Mouse (Mus musculus) urinary bladder, postnatal 14 days (tissue): Measurements from ENCODE around the gene Pbp2.

ENCODE experiments used
- DNase-seq: peaks from one replicate; pipeline ENCODE4 v3.0.0; 2021; ENCODE audit warnings: low spot score

The Pbp2 gene

DNA sequence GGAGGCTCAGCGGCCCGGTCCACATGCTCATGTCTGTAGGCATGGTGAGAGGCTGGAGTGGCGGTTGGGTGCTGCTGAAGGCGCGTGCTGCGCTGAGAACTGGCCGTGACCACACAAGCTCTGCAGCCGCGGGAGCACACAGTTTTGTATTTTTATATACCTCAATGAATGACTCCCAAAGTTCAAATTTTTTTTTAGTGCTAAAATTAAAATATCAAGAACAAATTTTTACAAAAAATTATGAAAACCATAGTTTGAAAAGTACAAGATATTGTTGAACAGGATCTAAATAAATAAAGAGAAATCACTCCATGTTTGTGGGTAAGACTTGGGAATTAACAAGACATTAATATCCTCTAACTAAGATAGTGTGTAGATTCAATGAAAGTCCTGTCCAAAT, at the start of gene Pbp2:
TSS of gene Pbp2 (minus strand) at position 101 of the 400 bp plus-strand sequence.
- no peak for DNase-seq

DNA sequence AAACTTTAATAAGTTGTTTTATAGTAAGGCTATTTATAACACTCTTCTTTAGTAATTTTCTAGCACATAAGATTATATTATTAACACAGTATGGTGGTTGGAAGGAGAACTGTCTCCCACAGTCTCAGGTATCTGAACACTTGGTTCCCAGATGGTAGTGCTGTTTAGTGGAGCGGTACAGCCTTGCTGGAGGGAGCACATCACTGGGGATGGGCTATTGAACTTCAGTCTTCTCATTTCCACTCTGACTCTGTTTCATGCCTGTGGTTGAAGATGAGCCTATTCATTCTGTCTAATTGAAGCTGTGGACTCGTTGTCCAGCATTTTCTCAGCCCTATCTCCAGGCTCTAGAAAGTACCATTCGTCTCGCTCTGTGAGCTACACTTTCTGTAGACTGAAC, 44.7 kb upstream of the Pbp2 start:
- no peak for DNase-seq

DNA sequence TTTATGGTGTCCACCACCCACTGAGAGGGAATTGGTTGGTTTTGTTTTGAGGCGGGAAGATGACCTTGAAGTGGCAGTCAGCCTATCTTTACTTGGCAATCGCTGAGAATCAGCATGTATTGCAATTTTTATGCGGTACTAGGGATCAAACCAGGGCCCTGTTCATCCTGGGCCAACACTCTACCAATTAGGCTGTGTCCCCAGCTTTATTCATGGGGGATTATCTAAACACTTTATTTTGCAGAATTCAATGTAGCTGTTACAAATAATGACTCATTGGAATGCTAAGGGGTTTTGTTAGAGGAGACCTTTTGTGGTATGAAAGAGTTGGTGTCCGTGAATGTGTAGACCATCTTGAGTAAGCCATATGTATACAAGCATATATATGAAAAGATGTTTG, 42.3 kb upstream of the Pbp2 start:
- no peak for DNase-seq

GRCm38 (mm10) chr6:135351638-135352302, 41.6 kb upstream of the Pbp2 start:
- DNase-seq, result peak; percentile 65

- no peak for DNase-seq
Measured at GRCm38 (mm10) chr6:135341076-135341378, 30.8 kb upstream of the Pbp2 start.

DNA sequence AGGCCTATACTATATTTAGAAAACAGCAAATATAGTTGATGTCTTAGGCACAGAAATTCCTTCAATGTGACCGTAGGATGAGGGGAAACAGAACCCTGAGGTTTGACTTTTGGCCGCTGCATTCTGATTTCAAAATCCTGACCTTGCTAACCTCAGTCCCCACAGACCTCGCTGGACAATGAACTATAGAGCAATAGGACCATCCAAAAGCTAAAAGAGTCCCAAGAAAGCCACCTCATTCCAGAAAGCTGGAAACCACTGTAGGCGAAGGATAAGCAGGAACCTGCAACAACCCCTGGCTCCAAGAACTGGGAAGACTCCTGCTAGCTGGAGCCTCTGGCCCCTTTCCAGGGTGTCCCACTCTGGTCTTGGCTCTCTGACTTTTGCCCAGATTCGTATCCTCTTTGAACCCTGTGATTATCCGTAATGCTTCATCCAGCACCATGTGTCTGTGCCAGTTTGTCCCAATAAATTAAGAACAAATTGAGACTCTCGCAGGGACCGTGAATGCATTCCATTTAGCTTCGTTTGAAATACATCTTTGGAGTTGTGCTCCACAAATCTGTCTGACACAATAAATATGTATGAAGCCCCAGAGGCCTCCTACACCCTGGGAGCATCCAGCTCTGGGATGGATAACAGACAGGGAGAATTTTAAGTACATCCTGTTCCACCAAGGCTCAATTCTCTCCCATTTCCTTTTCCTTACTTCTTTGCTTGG, 30.3 kb upstream of the Pbp2 start:
- no peak for DNase-seq

DNA sequence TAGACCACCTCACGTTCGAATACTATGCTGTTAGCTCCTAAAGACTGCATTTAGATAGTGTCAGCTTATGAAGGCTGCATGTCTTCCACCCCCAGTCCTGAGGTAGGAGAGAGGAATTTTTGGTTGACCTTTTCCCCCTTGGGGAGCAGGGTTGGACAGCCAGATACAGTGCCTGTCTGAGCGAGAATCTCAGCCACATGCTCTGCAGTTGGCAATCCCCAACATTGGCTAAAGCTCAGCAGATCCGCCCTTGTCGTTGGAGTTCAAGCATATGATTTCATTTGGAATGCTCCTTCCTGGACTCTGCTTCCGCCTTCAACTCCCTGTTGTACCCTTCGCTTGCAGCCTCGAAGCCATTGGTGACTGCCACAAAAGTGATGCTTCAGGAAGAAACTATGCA, 26.2 kb upstream of the Pbp2 start:
- no peak for DNase-seq

DNA sequence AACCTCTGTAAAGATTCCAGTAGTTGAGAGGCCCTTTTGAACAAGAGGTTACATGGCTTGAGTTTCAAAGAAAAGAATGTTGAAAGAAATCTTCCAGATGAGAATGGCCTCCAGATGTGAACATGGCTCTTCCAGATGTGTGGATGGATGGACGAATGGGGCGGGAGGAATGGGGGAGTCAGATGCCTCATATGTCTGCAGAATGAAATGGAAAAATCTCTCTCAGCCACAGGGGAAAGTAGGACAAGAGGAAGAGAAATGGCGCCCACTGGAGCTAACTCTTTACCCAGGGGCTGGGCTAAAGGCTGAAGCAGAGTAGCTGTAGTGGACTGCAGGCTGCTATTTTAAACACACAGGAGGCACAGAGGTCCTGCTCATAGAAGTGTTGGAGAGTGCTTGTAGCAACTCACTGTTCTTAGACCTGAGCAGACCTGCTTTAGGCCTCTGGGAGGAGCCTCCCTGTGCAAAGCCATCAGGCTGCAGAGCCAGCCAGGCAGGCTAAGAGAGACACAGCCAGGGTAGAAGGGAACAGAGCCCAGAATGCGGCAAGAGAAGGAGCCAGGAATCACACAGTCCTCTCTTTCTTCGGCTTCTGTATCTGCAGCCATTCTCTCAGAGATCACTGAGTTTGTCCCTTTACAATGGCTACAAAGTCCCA, 23.9 kb upstream of the Pbp2 start:
- peak; percentile 53 for DNase-seq

GRCm38 (mm10) chr6:135332737-135333281, 22.6 kb upstream of the Pbp2 start:
- DNase-seq, result no peak

- no peak for DNase-seq
Measured at GRCm38 (mm10) chr6:135331916-135332315, 21.7 kb upstream of the Pbp2 start.

GRCm38 (mm10) chr6:135326847-135327246, 16.6 kb upstream of the Pbp2 start:
- DNase-seq, result no peak

GRCm38 (mm10) chr6:135324686-135325300, 14.6 kb upstream of the Pbp2 start:
- DNase-seq, result peak; percentile 34

- DNase-seq, result no peak
Measured at GRCm38 (mm10) chr6:135324111-135324510, 13.9 kb upstream of the Pbp2 start.

DNA sequence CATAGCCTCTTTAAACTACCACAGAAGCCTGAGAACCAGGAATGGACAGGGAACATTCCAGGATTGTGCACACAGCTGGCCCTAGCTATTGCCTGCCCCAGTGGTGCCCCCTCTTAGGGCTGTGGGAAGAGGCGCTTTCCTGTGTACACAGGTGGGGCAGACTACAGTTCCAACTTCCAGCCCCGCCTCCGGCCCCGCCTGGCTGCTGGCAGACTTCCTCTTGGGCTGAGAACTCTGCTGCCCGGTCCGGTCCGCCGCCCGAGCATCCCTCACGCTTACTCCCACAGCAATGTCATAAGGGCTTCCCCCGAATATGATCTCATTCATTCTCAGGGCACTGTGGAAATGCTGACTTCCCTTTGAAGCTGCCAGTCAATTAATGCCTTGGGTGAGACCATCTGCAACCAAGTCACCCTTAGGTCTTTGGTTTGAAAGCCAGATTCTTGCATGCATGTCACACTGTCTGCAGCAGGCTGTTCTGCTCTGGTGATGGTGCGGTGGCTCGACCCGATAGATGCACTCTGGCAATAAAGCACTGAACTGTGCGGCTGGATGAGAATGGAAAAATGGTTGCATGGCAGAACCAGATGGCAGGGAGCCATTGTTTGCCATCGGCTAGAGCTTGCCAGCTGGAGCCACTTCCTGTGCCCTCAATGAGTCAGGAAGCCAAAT, 13.2 kb upstream of the Pbp2 start:
- DNase-seq, result peak; percentile 85

DNA sequence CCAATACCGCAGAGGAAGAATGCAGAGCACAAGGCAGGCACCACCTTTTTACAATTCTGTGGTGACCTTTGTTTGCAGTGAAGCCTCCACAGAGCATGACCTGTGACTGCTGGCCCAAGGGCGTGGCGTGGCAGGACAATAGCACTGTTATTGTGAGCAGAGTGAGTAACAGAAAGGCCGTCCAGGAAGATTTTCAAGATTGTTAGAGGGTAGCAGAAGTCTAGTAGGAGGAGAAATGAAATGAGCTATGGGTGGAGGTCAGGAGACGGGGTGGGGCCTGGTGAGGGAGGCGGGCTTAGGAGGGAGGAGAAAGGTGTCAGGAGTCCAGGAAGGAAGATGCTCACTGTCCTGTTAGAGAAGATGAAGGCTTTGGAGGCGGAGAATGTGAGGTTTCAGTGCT, 12.5 kb upstream of the Pbp2 start:
- peak; percentile 39 for DNase-seq

DNA sequence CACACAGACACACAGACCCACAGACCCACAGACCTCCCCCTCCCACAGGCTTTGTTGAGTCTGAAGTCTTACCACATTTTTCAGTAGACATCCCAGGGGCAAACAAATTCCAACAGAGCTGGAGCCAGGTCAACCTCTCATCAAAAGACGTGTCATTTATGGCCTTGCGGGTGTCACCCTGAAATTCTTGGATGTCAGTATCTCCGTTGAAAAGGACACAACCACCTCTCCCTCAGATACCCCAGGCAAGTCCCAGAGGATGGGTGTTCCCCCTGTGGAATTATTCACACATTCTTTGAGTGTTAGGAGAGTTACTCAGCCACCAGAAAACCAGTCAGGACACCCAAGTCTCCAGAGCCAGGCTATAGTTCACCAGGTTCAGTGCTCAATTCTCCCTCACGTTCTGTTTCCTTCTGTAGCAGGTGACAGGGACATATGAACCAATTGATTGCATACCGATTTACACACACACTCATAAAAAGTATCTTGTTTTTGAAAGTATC, 9.3 kb upstream of the Pbp2 start:
- DNase-seq, result no peak

GRCm38 (mm10) chr6:135316141-135316540, 5.9 kb upstream of the Pbp2 start:
- DNase-seq, result no peak

- DNase-seq, result no peak
Measured at GRCm38 (mm10) chr6:135313981-135314380, 3.8 kb upstream of the Pbp2 start.

DNA sequence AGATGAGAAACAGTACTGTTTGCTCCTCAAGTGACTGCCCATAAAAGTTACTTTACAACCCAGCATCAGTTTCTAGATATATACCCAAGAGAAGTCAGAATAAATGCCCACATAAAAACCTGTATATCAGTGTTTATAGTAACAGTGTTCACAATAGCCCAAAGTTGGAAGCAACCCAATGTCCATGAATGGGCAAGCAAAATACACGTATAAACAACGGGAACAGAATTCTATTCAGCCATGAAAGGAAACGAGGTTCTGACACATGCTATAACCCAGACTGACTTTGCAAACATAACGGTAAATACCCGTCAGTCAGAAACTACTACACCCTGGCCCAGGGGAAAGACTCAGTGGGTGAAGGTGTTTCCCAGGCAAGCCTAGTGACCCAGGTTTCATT, 1.8 kb upstream of the Pbp2 start:
- DNase-seq, result no peak

- peak; percentile 47 for DNase-seq
Measured at GRCm38 (mm10) chr6:135304576-135305260, 5.5 kb downstream of the Pbp2 start.

GRCm38 (mm10) chr6:135302421-135303125, 7.6 kb downstream of the Pbp2 start:
- DNase-seq, result no peak
